Mouse (Mus musculus) spleen, postnatal 14 days (tissue): ENCODE measurements around the gene Pwp1.
"Not testable (repeated sequence)": the region's sequence is repeated elsewhere in the genome, so short reads cannot be mapped to it uniquely, and the experiment has no call there.

ENCODE experiments used
- DNase-seq, 2 experiments: peaks; one replicate each; pipeline ENCODE4 v3.0.0; 2021 to 2022; ENCODE audit warnings: low spot score in 2 of 2

Gene Pwp1

DNA sequence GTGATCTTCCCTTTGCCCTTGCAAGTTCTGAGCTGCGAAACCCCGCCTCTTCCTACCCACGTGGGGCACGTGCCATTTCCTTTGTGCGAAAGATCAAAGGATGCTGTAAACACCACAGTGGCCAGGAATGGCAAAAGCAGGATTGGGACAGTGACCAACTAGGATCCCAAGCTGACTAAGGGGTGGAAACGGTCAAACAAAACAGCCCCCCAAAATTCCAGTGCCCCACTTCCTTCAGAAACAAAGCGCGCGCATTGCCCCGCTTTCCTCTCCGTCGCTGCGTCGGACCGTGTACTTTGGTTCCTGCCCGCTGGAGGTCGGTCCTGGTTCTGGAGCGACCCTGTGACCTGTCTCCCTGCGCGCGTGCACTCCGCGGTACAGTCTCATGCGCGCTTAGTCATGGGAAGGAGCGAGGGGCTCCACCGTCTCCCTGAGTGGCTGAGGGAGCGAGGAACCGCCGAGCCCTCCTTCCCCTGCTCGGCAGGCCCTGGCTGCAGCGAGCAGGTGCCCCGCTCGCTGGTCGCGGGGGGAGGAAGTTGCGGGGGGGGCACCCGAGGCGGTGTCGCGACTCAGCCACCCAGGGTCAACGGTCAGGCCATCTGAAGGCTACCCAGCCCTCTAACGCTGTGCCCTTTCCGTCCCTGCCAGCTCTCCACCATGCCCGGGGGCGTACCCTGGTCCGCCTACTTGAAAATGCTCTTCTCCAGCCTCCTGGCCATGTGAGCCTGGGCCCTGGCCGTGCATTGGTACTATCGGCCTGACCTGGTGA is at the start of gene Pwp1:
Gene Pwp1, plus strand, starts transcription at position 410 of the 769 bp plus-strand sequence.
- DNase-seq, result peak; percentile 5 to 10

DNA sequence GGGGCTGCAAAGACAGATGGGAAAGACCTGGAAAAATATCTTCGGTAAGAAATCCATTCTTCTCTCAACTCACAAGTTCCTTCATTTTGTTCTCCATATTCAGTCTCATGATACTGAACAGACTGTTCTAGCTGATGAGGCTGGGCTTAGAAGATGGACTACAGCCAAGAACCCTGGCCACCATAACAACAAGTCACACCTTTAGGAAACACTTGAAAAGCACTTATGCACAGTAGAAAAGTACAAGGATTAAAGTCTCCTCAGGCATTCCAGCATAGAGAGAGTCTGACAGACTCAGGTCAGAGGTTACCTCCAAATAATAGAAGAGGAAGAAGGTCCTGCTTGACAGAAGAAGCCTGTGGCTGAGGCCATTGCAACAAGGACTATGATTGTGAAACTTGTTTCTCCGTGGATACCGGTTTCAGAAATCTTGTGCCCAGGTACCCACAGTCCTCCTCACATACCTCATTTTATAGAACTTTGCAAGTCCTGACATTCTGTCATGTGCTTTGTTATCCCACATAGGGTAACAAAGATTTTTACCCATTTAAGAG is 7.1 kb upstream of the Pwp1 start:
- DNase-seq, result not testable (repeated sequence)

DNA sequence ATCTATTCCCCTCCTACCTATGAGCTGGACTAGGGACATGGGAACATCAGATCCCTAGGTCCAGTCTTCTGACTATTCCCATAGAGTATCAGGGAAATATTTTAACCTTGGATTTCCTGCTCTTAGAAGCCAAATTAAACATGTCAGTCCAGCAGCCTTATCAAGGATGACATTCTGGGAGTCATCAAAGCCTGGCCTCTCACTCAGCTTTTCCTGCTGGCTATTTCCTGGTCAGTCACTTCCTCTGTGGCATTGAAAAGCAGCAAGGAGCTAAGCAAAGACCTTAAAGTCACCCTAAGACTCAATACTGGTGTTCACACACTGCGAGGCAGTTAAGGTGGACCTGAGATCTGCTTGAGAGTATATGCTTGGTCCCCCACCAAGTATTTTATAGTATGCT is 5.5 kb upstream of the Pwp1 start:
- not testable (repeated sequence) for DNase-seq

DNA sequence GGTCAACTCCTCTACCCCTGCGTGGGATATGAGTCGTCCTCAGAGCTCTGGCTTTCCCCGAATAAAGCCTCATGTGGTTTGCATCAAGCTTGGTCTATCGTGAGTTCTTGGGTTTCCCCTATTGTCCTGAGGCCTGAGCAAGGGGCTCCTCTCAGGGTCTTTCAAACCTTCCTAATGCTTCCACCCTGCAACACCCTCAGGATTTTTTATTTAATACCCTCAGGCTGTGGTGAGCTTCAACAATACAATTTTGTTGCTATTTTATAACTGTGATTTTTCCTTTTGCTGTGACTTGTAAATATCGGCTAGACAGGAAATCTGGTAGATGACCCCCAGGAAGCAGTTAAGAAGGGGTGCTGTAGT is 591 bp upstream of the Pwp1 start:
- DNase-seq, result not testable (repeated sequence)

DNA sequence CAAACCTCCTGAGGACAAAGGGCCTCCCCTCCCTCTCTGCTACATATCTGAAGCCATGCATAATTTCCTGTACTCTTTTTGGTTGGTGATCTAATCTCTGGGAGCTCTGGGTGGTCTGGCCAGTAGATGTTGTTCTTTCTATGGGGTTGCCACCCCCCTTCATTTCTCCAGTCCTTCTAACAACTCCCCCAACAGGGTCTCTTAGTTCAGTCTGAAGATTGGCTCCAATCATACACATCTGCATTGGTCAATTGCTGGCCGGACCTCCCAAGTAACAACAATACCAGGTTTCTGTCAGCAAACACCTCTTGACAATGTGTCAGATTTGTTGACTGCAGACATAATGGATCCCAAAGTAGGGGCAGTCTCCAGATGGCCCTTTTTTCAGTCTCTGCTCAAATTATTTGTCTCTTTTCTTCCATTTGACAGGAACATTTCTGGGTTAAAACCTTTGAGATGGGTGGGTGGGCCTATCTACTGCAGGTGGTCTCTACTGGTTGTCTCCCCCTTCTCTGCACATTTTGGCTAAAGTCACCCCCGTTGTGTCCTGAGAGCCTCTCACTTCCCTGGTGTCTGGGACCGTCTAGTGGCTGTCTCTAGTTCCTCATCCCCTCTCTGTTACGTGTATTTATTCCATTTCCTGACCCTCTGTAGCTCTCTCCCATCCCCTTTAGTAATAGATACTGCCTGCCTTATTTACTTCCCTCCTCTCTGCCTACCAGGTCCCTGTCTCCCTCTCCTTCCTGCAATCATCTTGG is 17.0 kb downstream of the Pwp1 start:
- no peak for DNase-seq

DNA sequence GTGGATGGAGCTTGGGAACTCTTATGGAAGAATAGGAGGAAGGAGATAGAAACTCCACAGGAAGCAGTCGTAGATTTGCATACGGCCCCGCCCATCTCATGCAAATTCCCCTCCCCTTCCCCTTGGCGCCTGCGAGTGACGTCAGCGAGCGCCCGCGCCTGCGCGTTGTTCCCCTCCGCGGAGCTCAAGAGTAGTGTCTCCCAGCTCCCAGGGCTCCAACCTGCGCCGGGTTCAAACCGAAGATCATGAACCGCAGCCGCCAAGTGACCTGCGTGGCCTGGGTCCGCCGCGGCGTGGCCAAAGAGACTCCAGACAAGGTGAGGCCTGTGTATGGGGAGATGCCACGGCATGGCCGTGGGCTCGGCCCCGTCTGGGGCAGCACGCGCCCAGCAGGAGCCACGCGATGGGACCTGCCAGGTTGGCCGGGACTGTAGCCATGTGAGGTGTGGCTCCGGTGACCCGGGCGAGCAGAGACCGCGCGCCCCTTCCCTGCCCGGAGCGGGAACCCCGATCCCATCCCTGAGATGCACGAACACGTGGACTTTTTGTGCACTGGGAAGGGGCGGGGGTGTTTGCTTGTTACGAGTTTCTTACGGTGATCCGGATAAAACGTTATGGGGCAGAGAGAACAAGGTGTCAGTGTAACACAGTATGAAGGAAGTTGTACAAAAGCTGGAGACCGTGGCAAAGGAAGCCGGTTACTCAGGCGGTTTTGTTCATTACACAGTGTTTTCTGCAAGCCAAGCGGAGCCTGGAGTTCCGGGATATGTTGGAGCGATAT is 42.6 kb downstream of the Pwp1 start:
- DNase-seq, result peak; percentile 77 to 86

DNA sequence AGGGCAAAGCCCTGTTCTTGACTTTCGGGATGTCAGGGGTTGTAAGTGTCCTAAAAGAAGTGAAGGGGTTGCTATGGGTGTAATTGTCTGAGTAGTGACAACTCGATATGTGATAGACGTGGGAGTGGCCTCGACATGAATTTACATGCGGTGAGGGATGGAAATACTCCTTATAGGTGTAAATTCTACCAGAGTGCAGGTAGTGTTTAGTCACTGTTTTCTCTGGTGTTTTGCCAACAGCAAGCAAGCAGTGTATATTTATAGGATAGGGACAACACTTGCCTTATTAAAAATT is 43.1 kb downstream of the Pwp1 start:
- no peak for DNase-seq

DNA sequence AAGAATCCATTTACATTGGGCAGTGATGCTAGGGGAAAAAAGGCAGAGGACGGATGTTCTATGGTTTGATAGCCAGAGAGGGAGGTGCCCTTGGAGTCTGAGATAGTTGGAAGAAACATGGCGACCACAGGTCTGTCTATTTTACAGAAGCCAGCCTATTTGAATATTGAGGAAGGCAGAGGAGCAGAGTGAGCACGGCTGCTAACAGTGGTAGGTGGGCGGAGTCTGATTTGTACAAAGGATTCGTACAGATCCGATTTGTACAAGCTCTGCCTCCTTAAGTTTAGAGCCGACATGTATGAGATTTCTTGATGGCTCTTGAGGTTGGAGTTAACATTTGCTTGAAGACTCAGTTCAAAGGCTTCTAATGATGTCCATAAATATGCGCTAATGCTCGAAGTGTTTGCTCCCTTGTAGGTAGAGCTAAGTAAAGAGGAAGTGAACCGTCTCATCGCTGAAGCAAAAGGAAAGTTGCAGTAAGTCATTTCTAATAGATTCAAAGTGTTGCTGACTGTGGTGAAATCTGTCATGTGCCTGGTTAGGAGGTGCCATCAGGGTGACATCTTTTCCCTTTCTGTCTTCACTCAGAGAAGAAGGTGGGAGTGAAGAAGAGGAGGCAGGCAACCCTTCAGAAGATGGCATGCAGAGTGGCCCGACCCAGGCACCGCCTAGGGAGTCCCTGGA is 44.7 kb downstream of the Pwp1 start:
- DNase-seq, result no peak

DNA sequence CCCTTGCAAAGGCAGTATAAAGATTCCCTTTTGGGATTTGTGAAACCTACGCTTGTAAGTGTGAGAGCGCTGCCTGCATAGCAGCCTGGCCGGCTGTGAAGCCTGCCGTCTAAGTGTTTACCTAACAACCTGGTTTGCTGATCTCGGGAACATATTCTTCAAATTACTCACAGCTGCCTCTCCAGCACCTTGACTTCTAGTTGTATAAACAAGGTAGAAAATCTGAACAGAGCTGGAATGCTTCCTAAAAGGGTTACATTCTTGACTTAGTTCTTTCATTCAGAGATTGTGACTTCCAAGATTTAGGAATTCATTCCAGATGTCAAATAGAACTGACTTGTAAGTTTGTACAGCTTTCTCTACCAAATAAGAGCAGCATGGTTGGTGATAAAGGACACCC is 46.5 kb downstream of the Pwp1 start:
- no peak for DNase-seq

DNA sequence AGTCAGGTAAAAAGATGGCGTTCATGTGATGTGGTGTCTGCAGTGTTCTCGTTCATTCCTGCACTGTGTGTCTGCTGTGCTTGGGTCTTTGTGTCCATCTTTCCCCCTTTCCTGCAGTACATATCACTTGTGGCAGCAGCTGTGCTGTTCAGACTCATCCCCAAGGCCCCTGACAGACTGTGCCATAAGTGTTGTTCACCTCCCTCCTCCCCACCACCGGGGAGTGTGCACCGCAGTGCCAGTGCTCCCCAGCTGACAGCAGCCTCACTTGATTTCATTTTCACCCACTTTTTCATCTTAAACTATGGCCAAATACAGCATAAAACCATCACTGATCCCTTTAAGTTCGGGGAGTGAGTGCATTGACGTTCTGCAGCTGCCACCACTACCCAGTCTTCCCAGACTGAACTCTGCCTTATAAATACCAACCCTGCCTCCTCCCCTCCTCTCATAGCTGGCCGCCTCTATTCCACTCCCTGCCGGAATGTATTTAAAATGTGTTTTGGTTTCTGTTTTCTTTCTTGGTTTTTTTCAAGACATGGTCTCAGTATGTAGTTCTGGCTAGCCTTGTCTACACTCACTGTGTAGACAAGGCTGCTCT is 50.7 kb downstream of the Pwp1 start:
- no peak for DNase-seq

DNA sequence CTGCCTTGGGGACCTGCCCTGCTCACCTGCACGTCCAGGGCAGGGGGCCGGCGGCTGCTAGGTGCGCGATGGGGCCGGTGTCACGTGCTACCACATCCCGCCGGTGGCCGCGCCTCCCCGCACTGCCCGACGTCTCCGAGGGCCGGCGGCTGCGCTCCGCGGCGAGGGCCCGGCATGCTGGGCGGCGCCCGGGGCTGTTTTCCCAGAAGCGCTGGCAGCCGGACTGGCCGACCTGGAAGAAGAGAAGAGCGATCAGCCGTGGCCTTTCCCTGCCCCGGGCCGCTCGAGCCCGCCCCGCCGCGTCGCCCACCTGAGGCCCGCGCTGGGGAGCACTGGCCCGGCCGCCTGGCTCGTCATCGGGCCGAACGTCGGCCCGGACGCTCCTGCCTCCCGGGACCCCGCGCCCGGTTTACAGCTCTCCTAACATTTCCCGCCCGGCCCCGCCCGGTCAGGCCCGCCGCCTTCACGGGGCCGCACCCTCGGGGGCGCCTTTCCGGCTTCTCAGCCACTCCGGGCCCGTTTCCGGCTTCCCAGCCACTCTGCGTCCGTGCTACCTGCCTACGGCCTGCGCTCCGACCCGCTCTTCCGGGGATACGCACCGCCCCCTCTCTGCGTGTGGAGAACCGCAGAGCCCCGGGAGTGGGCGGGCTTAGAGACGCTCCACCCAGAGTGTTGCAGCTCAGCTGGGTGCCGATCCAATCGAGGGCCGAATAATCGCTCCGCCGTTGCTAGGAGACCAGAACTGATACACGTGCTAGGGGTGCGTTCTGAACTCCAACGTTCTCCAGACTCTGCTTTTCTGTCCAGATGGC is 87.4 kb downstream of the Pwp1 start, which contains the start of gene Prdm4:
Gene Prdm4, minus strand, starts transcription at position 645 of the 812 bp plus-strand sequence.
- DNase-seq, result peak; percentile 89 to 91

DNA sequence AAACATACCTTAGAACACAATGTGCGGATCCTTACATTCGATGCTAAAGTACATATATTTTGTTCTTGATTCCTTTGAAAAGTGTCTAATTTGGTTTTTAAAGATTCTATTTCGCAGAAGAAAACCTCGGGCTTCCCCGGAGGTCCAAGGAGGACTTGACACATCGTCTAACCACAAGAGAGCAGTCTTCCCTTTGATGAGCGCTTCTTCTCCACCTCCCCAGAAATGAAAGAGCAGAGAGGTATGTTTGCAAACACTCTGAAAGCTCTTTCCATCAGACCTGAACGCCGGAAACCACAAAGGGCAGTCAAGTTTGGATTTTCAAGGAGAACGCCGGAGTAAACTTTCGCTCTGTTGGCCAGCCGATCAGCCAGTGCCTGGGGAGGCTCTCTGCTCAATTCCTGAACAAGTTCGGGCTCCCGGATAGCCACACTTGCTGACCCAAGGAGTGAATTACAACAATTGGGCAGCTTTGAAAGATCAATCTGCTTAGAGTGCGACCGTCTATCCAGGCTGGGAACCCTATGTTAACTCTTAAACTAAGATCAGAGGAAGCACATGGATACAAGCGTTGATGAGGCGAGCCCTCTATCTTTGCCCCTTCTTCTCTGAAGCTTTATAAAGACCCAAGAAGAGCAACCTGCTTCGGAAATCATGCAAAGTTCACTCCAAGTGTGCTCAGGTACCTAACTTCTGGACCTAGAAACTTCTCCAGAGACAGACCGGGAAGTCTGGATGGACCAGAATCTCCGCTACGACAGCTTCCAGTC is 98.6 kb downstream of the Pwp1 start, which contains the start of gene Ascl4:
Gene Ascl4, plus strand, starts transcription at position 6 of the 770 bp plus-strand sequence.
- DNase-seq, result no peak

DNA sequence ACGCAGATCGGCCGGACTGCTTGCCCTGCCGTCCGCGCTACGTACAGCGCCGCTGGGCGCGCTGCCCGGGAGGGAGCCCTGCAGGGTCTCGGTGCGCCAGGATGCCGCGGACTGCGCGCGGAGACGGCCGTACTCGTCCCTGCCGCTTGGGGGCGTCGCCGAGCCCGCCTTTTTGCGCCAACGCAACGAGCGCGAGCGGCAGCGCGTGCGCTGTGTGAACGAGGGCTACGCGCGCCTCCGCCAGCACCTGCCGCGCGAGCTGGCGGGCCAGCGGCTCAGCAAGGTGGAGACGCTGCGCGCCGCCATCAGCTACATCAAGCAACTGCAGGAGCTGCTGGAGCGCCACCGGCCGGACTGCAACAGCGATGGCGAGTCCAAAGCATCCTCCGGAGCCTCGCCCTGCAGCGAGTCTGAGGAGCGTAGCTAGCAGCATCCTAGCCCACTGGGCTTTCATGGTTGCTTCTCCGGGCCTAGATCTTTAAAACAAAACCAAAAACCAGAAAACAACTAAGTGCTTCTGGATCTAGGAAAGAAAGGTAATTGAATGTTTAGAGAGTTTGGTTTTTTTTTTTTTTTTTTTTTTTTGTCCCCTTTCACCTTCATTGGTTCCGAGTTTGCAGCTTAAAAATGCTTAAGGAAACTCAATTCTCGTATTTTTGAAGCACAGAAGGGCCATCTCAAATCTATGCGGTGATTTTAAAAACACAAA is 99.4 kb downstream of the Pwp1 start:
- peak; percentile 30 to 44 for DNase-seq

DNA sequence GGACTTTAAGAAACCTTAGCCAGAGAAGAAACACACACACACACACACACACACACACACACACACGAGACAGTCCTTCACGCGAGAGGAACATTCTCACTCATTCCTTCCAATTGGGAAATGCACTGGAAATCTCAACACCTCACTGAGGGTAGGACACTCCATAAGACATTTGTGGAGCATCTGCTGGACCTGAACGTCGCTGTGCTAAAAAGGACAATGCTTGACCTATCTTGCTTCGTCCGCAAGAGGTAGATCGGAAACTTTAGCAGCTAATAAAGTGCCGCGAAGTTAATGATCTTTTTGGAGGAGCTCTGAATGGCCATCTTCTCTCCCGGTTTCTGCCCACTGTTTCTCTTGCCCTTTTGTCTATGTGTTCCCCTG is 99.9 kb downstream of the Pwp1 start:
- DNase-seq, result no peak

DNA sequence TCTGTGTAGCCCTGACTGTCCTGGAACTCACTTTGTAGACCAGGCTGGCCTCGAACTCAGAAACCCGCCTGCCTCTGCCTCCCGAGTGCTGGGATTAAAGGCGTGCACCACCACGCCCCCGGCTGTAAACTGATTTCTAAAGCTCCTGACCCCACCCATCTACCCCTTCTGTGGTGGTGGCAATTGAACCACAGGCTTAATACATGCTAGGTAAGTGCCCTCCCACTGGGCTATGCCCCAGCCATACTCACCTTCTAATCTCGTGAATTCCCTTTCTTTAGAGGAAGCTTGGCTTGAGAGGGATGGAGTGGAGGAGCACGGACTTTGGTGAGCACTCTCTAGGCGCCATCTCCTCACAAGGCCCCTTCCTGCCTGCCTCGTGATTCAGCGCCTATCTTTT is 100.7 kb downstream of the Pwp1 start:
- no peak for DNase-seq

DNA sequence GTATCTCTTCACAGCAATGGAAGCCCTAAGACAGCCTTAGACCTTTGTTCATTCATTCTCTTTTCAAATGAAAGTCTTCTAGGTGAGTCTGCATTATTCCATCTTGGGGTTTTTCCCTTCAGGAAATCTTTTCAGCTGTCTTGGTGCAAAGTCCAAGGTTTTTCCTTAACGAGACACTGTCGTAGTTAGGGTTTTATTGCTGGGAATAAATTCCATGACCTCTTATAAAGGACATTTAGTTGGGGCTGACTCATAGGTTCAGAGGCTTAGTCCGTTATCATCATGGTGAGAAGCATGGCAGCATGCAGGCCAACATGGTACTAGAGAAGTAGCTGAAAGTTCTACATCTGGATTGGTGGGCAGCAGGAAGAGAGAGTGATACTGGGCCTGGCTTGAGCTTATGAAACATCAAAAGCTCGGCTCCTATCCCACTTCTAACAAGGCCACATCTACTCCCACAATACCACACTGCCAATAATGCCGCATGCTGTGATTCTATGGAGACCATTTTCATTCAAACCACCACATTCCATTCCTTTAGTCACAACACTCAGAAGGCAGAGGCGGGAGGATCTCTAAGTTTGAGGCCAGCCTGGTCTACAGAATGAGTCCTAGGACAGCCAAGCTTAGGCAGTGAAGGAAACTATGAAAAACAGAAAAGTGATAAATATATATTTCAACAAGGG is 107.1 kb downstream of the Pwp1 start:
- no peak for DNase-seq
